Mouse (Mus musculus) left cerebral cortex, adult 2 months (tissue): ENCODE measurements around the gene Acsl6. TPM values are rescaled to one million over a fixed set of nuclear protein-coding genes. Genes with fewer than 3 reads are reported as not detected.

Experiments
- DNase-seq, 2 experiments: peaks; one replicate each; pipeline ENCODE4 v3.0.0; 2021 to 2022; ENCODE audit warnings: low spot score in 2 of 2, mixed read lengths in 1 of 2; ENCODE audit errors: extremely low spot score in 1 of 2
- H3K27ac ChIP-seq: fragments of 200-600 bp; 2 replicates; pipeline ENCODE4 v1.8.1; 2022
- H3K4me3 ChIP-seq: fragments of 200-600 bp; 2 replicates; pipeline ENCODE4 v1.8.1; 2022
- CTCF ChIP-seq: fragments of 200-600 bp; IDR thresholded peaks from 2 replicates; pipeline ENCODE4 v1.8.1; 2022; ENCODE audit warnings: antibody characterized with exemption, mild to moderate bottlenecking, moderate library complexity
- intact Hi-C: fragments of 180-260 bp; cut with DNase I; formaldehyde crosslinking; loops from one replicate; pipeline ENCODE4 v1.15.1; 2025
- long read RNA-seq, 2 experiments: library from polyadenylated mRNA; stranded (forward); transcript quantifications; one replicate each; pipeline ENCODE4 v2.0.0; 2021; ENCODE audit warnings: borderline mapping rate in 2 of 2
- total RNA-seq, 2 experiments: library from RNA; stranded (reverse); gene quantifications; 2 replicates each; pipeline ENCODE4 v1.2.3; 2021

Gene Acsl6
- total RNA-seq = 100 to 1,000 TPM; 200 to 201 TPM
- long read RNA-seq, experiment 1, full-length matches to known transcripts = 255 of 322 reads
- long read RNA-seq, experiment 1, partial matches to known transcripts = 19 of 322 reads
- long read RNA-seq, experiment 1, other reads (novel, unspliced or antisense) = 48 of 322 reads
- long read RNA-seq, experiment 2, full-length matches to known transcripts = 253 of 315 reads
- long read RNA-seq, experiment 2, partial matches to known transcripts = 15 of 315 reads
- long read RNA-seq, experiment 2, other reads (novel, unspliced or antisense) = 47 of 315 reads

DNA sequence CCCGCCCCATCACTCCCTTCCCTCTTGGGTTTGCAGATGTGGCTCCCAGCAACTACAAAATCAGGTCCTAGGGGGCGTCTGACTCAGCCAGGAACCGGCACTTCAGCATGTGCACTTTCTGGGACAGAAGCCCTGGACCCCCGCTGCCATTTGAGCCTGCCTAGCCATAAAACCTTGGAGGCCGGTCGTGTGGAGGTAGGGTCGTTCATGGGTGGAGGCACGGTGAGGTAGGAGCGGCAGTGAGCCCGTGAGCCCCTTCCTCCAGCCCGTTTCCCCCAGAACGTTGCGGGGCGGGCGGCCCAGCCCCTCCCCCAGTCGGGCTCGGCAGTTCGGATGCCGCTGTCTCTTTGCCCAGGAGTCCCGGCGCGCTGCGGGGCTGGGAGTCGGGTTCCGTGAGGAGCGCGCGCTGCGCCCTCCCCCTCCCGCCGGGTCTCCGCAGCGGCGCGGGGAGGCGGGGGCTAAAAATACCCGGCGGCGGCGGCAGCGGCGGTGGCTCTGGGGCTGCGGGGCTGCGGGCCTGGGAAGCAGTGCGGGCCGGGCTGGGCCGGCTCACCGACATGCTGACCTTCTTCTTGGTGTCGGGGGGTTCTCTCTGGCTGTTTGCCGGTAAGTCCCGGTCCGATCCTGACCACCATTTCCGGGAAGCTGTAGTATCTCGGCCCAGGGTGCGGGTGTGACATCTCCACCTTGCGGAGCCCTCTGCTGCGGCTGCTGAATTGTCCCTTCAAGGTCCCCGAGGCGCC is at the start of gene Acsl6:
Gene Acsl6 (plus strand): TSS at position 71 of the 743 bp plus-strand sequence.
- peak; percentile 28 for TF ChIP-seq CTCF
- intact Hi-C loops = no loop called here
- Histone ChIP-seq H3K27ac (peak within 1 kb of the TSS; percentile 97), H3K4me3 (peak within 1 kb of the TSS; percentile 78)
- DNase-seq = peak; percentile 74

DNA sequence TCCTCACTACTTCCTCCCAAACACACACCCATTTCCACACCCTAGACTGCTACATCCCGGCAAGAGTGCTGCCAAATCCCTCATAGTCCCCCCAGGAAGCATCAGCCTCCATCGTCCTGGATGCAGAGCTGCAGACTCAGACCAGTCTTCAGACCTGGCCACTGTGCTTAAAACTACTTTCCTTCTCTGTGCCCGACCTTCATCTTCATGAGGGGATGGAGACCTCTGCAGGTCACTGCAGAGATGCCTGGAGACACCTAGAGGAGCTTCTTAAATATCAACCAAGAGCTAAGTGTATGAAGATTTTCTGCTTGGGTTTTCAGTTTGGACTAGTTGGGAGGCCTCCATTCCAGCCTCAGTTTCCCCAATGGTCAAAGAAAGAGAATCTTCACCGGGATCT is 49.5 kb upstream of the Acsl6 start:
- DNase-seq = no peak
- peak; percentile 39 for TF ChIP-seq CTCF
- intact Hi-C loops = loop anchor here (10.0 kb wide), 1 partner anchor 319 kb away; no protein-coding TSS in a partner anchor
- Histone ChIP-seq H3K27ac (no peak overlapping the region), H3K4me3 (no peak overlapping the region)

DNA sequence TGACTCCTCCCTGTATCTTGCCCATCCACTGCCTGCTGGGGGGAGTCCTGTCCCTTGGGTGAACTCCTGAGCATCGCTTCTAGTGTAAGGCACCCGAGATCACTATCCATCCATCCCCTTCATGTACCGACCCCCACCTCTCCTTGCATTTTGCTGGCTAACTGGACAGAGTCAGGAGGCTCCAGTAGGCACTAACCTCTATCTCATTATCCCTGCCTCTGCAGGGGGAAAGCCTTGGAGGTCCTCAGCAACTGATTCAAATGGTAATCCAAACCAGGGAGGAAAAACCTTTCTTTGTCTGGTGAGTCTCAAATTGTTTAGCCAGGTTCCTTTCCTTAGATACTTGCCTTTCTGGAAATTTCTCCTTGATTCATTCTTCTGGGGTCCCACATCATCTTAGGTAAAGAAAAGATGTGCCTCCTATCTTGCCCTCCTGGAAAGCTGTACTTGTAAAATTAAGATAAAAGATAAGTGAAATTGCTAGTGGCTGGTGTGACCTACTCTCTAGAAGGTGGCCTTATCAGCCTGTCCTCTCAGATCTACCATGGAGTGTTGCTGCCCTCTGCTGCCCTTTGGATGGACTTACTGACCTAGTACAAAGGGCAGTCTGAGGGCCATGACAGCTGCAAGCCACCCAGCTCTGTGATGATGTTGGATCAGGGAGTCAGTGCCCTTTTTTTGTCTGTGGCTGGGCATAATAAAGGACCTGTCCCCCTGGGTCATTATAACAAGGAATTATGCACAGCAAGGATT is 46.8 kb upstream of the Acsl6 start:
- H3K27ac ChIP-seq = no peak overlapping the region
- intact Hi-C loops = loop anchor here (1.0 to 10.0 kb wide), 3 partner anchors 112 to 322 kb away; no protein-coding TSS in a partner anchor
- peak; percentile 65 for TF ChIP-seq CTCF
- no peak overlapping the region for H3K4me3 ChIP-seq
- peak; percentile 43 to 49 for DNase-seq

DNA sequence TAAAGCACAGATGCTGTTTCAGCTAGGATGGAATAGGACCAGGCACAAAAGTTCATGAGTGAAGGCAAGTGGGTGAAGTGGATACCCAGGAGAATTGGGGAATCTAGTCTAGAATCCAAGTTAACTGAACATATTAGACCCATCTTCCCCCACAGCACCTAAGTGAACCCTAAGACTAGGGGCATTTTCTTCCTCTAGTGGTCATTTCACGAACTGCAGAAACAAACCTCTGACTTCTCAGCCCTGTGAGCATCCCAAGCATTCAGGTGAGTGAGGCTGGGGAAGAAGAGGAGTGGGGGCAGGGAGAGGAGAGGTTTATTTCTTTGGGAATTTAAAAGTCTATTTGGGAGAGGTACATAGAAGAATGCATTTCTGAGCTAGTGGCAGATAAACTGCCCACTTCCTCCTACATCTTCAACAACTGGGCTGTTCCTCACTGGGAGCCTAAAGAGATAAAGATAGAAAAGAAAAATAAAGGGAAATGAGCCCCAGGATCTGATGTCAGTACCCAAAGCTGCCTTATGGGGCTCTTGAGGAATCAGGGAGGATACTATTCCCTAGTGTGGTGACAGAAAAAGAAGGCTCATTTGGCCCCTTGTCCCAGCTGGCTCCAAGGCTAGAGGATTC is 40.1 kb upstream of the Acsl6 start:
- no peak for DNase-seq
- intact Hi-C loops = no loop called here

DNA sequence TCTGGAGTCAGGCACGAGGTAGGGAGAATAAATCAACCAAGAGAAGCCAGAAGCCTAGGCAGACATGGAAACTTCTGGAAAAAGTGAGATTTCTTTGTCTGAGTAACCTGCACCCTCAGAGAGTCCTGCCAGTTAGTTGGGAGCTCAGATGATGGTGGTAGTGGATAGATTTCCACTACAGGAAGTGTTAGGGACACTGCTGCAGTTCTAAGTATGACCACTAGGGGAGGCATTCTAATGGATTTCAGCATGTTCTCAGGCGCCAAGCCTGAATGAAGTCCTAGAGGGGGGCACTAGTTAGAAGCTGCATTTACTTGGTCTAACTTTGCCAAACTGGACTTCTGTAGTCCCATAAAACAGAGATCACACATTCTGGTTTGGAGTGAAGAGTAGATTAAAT is 39.1 kb upstream of the Acsl6 start:
- DNase-seq = peak; percentile 29 to 38
- Histone ChIP-seq H3K27ac (no peak overlapping the region), H3K4me3 (no peak overlapping the region)
- intact Hi-C loops = no loop called here
- TF ChIP-seq CTCF = peak; percentile 95

More for the DNA sequence above, 40.1 kb upstream of the Acsl6 start:
- peak; percentile 42 for TF ChIP-seq CTCF
- Histone ChIP-seq H3K27ac (no peak overlapping the region), H3K4me3 (no peak overlapping the region)

DNA sequence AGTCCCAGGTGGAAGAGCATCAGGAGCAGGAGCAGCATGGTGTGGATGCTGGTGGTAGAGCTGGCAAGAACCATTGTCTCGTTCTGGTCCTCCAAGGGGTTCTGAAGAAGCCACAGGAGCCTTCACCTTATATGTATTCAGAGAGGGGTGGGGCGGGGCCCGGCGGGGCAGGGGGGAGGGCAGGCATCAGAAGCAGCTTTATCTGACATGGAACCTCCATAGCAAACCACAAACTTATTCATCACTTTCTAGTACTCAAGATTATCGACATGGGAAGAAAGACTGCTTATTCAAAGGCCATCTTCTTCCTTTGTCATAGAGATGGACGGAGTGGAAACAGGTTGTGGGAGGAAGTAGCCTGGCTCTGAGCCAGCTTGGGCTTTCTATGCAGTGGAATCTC is 36.4 kb upstream of the Acsl6 start, which contains the start of gene Il3:
Gene Il3 (minus strand): TSS at position 101 of the 400 bp plus-strand sequence.
- no peak within 1 kb of the TSS for H3K4me3 ChIP-seq
- TF ChIP-seq CTCF = no peak
- intact Hi-C loops = loop anchor here (2.0 kb wide), 1 partner anchor 88 kb away; no protein-coding TSS in a partner anchor
- no peak for DNase-seq
- no peak within 1 kb of the TSS for H3K27ac ChIP-seq

DNA sequence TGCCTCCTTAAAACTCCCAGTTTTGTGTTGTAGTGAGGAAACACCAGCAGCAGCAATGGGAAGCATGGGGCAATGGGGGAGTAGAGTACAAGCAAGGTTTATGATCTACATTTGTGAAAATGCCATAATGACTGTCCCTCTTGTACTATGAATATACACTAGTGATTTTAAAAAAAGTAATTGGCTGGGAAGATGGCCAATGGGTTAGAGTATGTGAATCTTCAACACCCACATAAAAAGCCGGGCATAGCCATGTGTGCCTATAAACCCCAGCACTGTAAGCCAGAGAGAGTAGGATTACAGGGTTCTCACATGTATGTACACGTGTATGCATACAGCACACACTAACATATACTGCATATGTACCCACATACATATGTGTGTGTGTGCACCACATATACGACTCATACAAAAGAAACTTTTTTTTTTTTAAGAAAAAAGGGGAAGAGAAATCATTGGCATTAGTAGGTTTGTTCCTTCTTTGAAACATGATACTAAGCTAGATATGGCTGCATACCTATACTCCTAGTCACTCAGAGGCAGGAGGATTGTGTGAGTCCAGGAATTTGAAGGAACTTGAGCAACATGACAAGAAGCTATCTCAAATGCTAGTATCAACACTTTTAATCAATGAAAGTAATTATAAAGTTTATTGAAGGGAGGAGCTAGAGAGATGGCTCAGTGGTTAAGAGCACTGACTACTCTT is 34.3 kb upstream of the Acsl6 start:
- DNase-seq = no peak
- Histone ChIP-seq H3K4me3 (no peak overlapping the region), H3K27ac (no peak overlapping the region)
- no peak for TF ChIP-seq CTCF
- intact Hi-C loops = loop anchor here (2.0 kb wide), 1 partner anchor 47 kb away; no protein-coding TSS in a partner anchor

DNA sequence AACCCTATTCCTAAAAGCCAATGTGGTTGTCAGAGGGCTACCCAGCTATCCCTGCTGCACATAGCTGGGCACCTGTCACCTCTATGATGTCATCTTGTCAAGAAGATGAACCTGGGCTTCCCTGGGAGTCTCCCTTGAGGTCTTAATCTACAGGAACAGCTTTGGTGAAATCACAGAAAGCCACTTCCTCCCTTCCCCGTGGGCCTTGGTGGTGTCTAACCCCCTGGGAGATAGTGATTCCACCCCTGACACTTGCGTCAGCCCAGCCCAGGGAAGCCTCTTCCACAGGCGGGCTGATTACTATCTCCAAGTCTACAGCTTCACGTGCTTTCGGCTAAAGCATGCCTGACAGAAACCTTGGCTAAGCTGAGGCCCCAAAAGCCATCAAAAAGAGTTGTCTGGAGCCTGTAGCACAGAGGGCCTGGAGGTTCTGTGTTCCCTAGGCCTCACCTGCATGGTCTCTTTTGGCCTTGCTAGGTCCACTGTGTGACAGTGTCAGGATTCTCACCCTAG is 32.1 kb upstream of the Acsl6 start:
- no peak for TF ChIP-seq CTCF
- no peak overlapping the region for H3K27ac ChIP-seq
- intact Hi-C loops = no loop called here
- no peak overlapping the region for H3K4me3 ChIP-seq
- DNase-seq = no peak

DNA sequence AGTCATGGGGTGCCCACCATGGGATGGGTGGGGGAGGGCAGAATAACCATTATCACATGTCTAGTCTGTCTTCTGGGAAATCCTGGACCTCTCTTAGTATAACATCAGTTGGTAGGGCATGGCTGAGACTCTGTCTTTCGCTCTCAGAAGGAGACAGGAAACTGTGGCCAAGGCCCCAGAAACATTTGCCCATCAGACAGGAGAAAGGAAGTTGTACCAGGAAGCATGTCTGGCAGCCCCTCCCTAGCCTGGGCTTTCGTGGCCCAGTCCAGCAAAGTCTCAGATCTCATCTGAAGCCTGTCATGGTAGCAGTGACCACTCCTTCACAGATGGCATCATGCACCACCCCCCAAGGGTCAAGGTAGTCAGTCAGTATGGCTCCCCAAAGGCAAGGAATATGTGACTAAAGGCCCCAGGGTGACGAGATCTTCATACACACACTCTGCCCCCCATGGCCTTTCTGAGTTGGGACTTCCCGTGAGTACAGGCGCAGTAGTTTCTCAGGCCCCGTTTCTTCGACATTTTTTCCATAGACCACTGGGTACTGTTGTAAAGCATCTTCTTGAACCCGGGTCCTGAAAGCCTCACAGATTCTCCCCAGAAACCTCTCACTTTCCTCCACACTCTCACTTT is 15.7 kb upstream of the Acsl6 start:
- no peak for DNase-seq
- Histone ChIP-seq H3K27ac (no peak overlapping the region), H3K4me3 (no peak overlapping the region)
- intact Hi-C loops = no loop called here
- TF ChIP-seq CTCF = no peak

DNA sequence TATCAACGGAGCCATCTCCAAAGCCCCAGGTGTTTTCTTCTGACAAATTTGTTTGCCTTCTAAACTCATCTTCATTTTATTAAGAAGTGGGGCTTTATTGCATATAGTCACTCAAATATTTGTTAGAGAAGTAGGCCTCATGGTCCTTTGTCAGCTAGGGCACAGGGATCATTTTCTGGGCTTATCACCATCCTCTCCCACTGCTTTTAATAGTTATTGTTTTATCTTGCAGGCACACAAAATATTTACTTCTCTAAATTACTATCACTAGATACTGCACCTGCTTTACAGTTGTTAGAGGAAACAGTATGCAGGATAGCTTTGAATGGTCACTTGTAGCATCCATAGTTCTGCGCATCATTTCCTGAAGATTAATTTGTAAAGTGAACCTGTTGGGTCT is 11.4 kb upstream of the Acsl6 start:
- no peak for DNase-seq
- intact Hi-C loops = no loop called here
- Histone ChIP-seq H3K4me3 (no peak overlapping the region), H3K27ac (no peak overlapping the region)
- no peak for TF ChIP-seq CTCF
